Mouse (Mus musculus): ENCODE results near the gene Crlf1. TPM values are rescaled to one million over a fixed set of nuclear protein-coding genes. Genes with fewer than 3 reads are reported as not detected.

The Crlf1 gene
- polyA plus RNA-seq, 1 experiment, result 6.1 TPM

DNA sequence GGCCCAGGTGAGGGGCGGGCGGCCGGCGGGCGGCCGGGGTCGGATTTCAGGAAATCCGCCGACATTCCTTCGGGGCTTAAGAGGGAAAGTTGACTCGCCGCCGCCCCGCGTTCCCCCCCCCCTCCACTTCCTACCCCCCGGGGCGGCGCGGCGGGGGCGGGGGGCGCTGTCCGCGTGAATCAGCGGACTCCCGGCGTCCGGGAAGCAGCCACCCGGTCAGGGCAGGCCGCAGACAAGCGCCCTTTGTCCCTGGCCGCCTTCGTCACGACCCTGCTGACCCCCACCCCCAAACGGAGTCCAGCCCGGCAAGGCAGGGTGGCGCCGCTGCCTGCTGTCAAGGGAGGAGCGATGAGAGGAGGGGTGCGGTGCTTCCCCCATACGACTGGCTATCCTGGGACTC, 3.4 kb upstream of the Crlf1 start:
- no peak for TF ChIP-seq EP300 (IDR thresholded peaks at IDR 0.05; ENCODE audit: insufficient read depth, low read depth, low read length)
- TF ChIP-seq POLR2A (IDR thresholded peaks at IDR 0.05; ENCODE audit: insufficient read depth, low read length), result no peak
- TF ChIP-seq CTCF (IDR thresholded peaks at IDR 0.05; ENCODE audit: low read depth, low read length), result no peak
- H3K4me3 ChIP-seq (ENCODE audit: low read depth, low read length), result peak overlapping the region; percentile 2; the same call in 1 of the 2 replicates
- H3K9me3 ChIP-seq (replicated peaks; ENCODE audit: control insufficient read depth, insufficient read depth, low read length, poor library complexity, severe bottlenecking), result no peaks in the 10 kb centered on the region
- peaks cover 42% of the 10 kb centered on the region for H3K27me3 ChIP-seq (ENCODE audit: control insufficient read depth, insufficient read depth, low read length, poor library complexity, severe bottlenecking)
- no peak overlapping the region for H3K27ac ChIP-seq (ENCODE audit: insufficient read depth, low read length)
- H3K36me3 ChIP-seq (ENCODE audit: control insufficient read depth, insufficient read depth, low read length, poor library complexity, severe bottlenecking), result no peaks in the 10 kb centered on the region
- H3K9ac ChIP-seq (ENCODE audit: low read depth, poor library complexity, severe bottlenecking), result peak overlapping the region; percentile 36
- H3K4me1 ChIP-seq (ENCODE audit: control insufficient read depth, insufficient read depth, low read length), result peaks cover 2% of the 10 kb centered on the region

DNA sequence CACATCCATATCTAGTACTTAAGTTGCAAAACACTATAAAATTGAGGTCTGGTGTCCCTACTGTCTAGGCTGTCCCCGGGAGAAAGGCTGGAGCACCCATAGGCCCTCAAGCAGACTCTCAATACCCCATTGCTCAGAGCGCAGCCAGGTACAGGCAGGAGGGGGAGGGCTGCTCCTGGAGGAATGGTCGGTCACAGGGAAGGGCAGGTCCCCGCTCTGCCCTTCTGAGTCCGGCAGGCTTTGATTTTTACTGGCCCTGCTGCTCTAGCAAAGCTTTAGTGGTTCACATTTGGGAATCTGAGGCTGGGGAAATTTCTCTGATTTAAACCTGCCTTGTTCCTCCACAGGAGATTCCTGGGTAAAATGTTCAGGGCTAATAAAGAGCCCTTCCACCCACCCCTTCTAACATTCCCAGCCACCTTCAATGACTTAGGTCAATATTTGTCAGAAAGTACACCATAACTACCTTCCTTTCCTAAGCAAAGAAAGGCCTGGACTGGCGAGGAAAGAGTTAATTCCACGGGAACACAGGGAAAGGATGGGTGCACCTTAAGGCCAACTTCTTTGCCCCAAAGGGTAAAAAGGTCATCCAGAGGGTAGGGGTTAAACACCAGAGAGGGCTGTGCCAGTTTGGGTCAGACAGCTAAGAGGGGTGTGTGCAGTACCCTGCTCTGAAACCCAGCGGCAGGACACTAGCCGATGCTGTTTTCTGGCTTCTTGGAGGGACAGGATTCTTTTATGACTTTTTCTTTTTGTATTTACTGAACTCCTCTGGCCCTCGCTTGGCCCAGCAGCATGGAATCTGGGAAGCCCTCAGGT, 2.7 kb upstream of the Crlf1 start:
- Histone ChIP-seq H3K27me3 (ENCODE audit: control insufficient read depth, insufficient read depth, low read length, poor library complexity, severe bottlenecking) (peaks cover 46% of the 10 kb centered on the region), H3K9me3 (replicated peaks; ENCODE audit: control insufficient read depth, insufficient read depth, low read length, poor library complexity, severe bottlenecking) (no peaks in the 10 kb centered on the region), H3K4me1 (ENCODE audit: control insufficient read depth, insufficient read depth, low read length) (peaks cover 2% of the 10 kb centered on the region), H3K4me3 (ENCODE audit: low read depth, low read length) (peak overlapping the region; percentile 2; the same call in 1 of the 2 replicates), H3K36me3 (ENCODE audit: control insufficient read depth, insufficient read depth, low read length, poor library complexity, severe bottlenecking) (no peaks in the 10 kb centered on the region), H3K9ac (ENCODE audit: low read depth, poor library complexity, severe bottlenecking) (no peak overlapping the region; the same call in 1 of the 2 replicates), H3K27ac (ENCODE audit: insufficient read depth, low read length) (no peak overlapping the region)
- no peak for TF ChIP-seq EP300 (IDR thresholded peaks at IDR 0.05; ENCODE audit: insufficient read depth, low read depth, low read length)
- no peak for TF ChIP-seq POLR2A (IDR thresholded peaks at IDR 0.05; ENCODE audit: insufficient read depth, low read length)
- no peak for TF ChIP-seq CTCF (IDR thresholded peaks at IDR 0.05; ENCODE audit: low read depth, low read length)

DNA sequence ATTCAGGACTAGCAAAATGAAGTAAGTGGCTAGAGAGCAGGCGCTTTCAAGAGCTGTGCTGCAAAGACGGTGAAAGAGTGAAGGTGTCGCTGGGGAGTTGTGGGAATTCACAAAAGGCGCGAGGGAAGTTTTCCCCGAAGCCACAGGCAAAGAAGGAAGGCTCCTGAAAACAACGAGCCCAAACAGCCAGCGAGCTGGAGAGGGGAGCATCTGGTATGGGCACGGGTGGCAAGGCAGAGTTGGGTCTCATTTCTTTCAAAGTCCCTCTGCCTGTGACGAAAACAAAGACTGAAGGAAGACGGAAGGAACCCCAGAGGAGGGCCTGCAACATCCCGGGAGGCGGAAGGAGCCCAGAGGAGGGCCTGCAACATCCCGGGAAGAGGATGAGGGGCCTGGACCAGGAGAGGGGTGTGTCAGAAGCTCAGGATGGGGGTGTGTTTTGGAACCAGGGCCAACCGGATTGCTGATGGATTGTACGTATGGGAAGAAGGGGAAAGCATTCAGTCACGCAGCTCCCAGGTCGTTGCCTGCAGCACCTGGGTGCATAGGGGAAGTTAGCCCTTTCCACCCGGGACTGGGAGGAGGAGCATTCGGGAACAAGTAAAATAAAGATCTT, 2.0 kb upstream of the Crlf1 start:
- TF ChIP-seq CTCF (IDR thresholded peaks at IDR 0.05; ENCODE audit: low read depth, low read length), result no peak
- peaks cover 50% of the 10 kb centered on the region for H3K27me3 ChIP-seq (ENCODE audit: control insufficient read depth, insufficient read depth, low read length, poor library complexity, severe bottlenecking)
- no peaks in the 10 kb centered on the region for H3K9me3 ChIP-seq (replicated peaks; ENCODE audit: control insufficient read depth, insufficient read depth, low read length, poor library complexity, severe bottlenecking)
- no peak overlapping the region for H3K27ac ChIP-seq (ENCODE audit: insufficient read depth, low read length)
- H3K9ac ChIP-seq (ENCODE audit: low read depth, poor library complexity, severe bottlenecking), result no peak overlapping the region
- H3K36me3 ChIP-seq (ENCODE audit: control insufficient read depth, insufficient read depth, low read length, poor library complexity, severe bottlenecking), result no peaks in the 10 kb centered on the region
- no peak overlapping the region for H3K4me3 ChIP-seq (ENCODE audit: low read depth, low read length)
- peaks cover 2% of the 10 kb centered on the region for H3K4me1 ChIP-seq (ENCODE audit: control insufficient read depth, insufficient read depth, low read length)

DNA sequence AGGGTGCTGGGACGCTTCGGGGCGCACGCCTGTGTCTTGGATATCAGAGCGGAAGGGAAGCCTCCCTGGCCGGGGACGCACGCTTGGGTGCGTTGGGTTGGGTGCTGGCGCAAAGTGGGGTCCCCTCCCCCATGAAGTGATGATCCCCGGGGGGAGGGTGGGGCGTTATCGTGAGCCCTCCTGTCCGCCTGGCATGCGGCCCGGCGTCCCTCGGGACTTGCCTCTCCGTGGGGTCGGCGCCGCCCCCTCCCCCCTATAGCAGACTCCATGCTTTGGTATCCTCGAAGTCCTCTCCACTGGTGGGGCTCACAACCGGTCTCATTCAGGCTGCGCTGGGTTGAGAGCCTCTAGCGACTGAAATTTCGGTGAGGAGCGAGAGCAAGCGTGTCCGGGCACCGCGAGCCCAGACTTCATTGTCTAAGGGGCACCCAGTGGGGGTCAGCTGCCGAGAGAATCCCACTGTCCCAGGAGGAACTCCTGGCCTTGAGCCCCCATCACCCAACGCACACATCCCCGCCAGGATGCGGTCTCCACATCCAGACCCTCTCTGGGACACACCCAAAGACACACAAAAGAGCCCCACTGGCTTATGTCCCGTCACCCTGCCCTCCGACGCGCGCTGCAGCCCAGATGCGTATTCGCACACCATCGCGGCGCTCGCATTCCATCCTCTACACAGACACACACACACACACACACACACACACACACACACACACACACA, 896 bp downstream of the Crlf1 start:
- Histone ChIP-seq H3K9ac (ENCODE audit: low read depth, poor library complexity, severe bottlenecking) (peak overlapping the region; percentile 56; the same call in 1 of the 2 replicates), H3K27me3 (ENCODE audit: control insufficient read depth, insufficient read depth, low read length, poor library complexity, severe bottlenecking) (peaks cover 44% of the 10 kb centered on the region), H3K9me3 (replicated peaks; ENCODE audit: control insufficient read depth, insufficient read depth, low read length, poor library complexity, severe bottlenecking) (no peaks in the 10 kb centered on the region), H3K4me1 (ENCODE audit: control insufficient read depth, insufficient read depth, low read length) (peaks cover 2% of the 10 kb centered on the region), H3K36me3 (ENCODE audit: control insufficient read depth, insufficient read depth, low read length, poor library complexity, severe bottlenecking) (no peaks in the 10 kb centered on the region), H3K4me3 (ENCODE audit: low read depth, low read length) (peak overlapping the region; percentile 15; the same call in 1 of the 2 replicates), H3K27ac (ENCODE audit: insufficient read depth, low read length) (no peak overlapping the region)
- TF ChIP-seq POLR2A (IDR thresholded peaks at IDR 0.05; ENCODE audit: insufficient read depth, low read length) (no peak), EP300 (IDR thresholded peaks at IDR 0.05; ENCODE audit: insufficient read depth, low read depth, low read length) (no peak), CTCF (IDR thresholded peaks at IDR 0.05; ENCODE audit: low read depth, low read length) (no peak)

DNA sequence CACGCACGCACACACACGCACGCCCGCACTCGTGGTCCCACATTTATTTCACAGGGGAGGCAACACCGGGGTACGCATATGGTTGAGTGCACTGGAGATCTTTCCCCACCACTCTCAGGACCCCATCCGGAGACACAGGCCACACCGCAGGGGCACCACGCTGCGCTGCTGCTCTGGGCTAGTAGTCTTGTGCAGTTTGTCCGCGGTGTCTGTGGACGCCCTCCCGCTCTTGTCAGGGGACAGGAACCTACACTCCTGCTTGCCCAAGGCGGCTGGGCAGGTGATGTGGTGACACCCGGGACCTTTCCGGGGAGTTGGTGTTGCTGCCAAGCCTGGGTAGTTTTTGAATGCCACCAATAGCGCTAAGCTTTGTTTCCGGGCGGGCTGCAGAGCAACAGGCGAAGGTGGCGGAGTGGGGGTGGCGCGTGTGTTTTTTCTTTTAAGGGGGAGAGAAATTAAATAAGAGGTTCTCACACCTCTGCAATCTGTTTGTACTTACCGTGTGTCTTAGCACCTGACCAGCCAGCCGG, 1.5 kb downstream of the Crlf1 start:
- H3K9ac ChIP-seq (ENCODE audit: low read depth, poor library complexity, severe bottlenecking), result no peak overlapping the region
- TF ChIP-seq POLR2A (IDR thresholded peaks at IDR 0.05; ENCODE audit: insufficient read depth, low read length), result no peak
- no peak for TF ChIP-seq EP300 (IDR thresholded peaks at IDR 0.05; ENCODE audit: insufficient read depth, low read depth, low read length)
- no peak for TF ChIP-seq CTCF (IDR thresholded peaks at IDR 0.05; ENCODE audit: low read depth, low read length)
- H3K4me3 ChIP-seq (ENCODE audit: low read depth, low read length), result 0 out of 2 replicates have a peak overlapping the region, but pooled peaks have one; percentile 7
- peaks cover 44% of the 10 kb centered on the region for H3K27me3 ChIP-seq (ENCODE audit: control insufficient read depth, insufficient read depth, low read length, poor library complexity, severe bottlenecking)
- H3K4me1 ChIP-seq (ENCODE audit: control insufficient read depth, insufficient read depth, low read length), result no peaks in the 10 kb centered on the region
- no peak overlapping the region for H3K27ac ChIP-seq (ENCODE audit: insufficient read depth, low read length)
- no peaks in the 10 kb centered on the region for H3K9me3 ChIP-seq (replicated peaks; ENCODE audit: control insufficient read depth, insufficient read depth, low read length, poor library complexity, severe bottlenecking)
- no peaks in the 10 kb centered on the region for H3K36me3 ChIP-seq (ENCODE audit: control insufficient read depth, insufficient read depth, low read length, poor library complexity, severe bottlenecking)

All from ES-Bruce4 (cell line).